Mouse (Mus musculus): ENCODE data around the gene Trpv2. TPM values are rescaled to one million over a fixed set of nuclear protein-coding genes. Genes with fewer than 3 reads are reported as not detected.

Gene Trpv2
- total and polyA plus RNA-seq, 3 experiments, result 30.0 to 30.4 TPM; not detected in 1

- H3K79me2 ChIP-seq (ENCODE audit: control insufficient read depth, insufficient read depth, low read length, poor library complexity), result peaks cover 21% of the 10 kb centered on the region
- H3K27ac ChIP-seq (ENCODE audit: control insufficient read depth, low read depth, low read length), result no peak overlapping the region
- H3K9ac ChIP-seq (ENCODE audit: control insufficient read depth, low read depth, low read length, poor library complexity, severe bottlenecking), result no peak overlapping the region
- no peaks in the 10 kb centered on the region for H3K27me3 ChIP-seq (ENCODE audit: control insufficient read depth in 1 of 2, insufficient read depth in 2 of 2, low read length in 2 of 2)
- peaks cover 0 to 4% of the 10 kb centered on the region in 2 experiments; a peak in 2 of 4 replicates for H3K4me1 ChIP-seq (ENCODE audit: control insufficient read depth in 1 of 2, insufficient read depth in 2 of 2, low read length in 2 of 2)
- H3K4me3 ChIP-seq (ENCODE audit: control insufficient read depth in 1 of 2, insufficient read depth in 1 of 2, low read depth in 2 of 2, low read length in 2 of 2), result no peak overlapping the region
- TF ChIP-seq POLR2AphosphoS5 (IDR thresholded peaks at IDR 0.05; ENCODE audit: borderline replicate concordance, low read depth, low read length) (no peak), RCOR1 (IDR thresholded peaks at IDR 0.05; ENCODE audit: low read depth, low read length) (no peak), TAL1 (IDR thresholded peaks at IDR 0.05; ENCODE audit: low read length) (no peak), TCF12 (IDR thresholded peaks at IDR 0.05; ENCODE audit: low read depth, low read length) (no peak)
- DNase-seq (ENCODE audit: low read depth, low spot score), result no peak
- H3K9me3 ChIP-seq (replicated peaks; ENCODE audit: insufficient read depth, low read length), result no peaks in the 10 kb centered on the region
- H3K36me3 ChIP-seq (ENCODE audit: control insufficient read depth in 1 of 2, insufficient read depth in 2 of 2, low read length in 2 of 2), result peaks cover 12 to 16% of the 10 kb centered on the region in 2 experiments
These were observed 33.6 kb downstream of the Trpv2 start for GRCm38 (mm10) chr11:62607952-62608201.

GRCm38 (mm10) chr11:62608826-62609675 is 34.8 kb downstream of the Trpv2 start:
- Histone ChIP-seq H3K4me3 (ENCODE audit: control insufficient read depth in 1 of 2, insufficient read depth in 1 of 2, low read depth in 2 of 2, low read length in 2 of 2) (no peak overlapping the region), H3K36me3 (ENCODE audit: control insufficient read depth in 1 of 2, insufficient read depth in 2 of 2, low read length in 2 of 2) (peaks cover 7 to 16% of the 10 kb centered on the region in 2 experiments), H3K9me3 (replicated peaks; ENCODE audit: insufficient read depth, low read length) (no peaks in the 10 kb centered on the region)

GRCm38 (mm10) chr11:62610304-62610703 is 36.0 kb downstream of the Trpv2 start:
- Histone ChIP-seq H3K36me3 (ENCODE audit: control insufficient read depth in 1 of 2, insufficient read depth in 2 of 2, low read length in 2 of 2) (peaks cover 0 to 4% of the 10 kb centered on the region in 2 experiments; a peak in 2 of 4 replicates), H3K9ac (ENCODE audit: control insufficient read depth, low read depth, low read length, poor library complexity, severe bottlenecking) (no peak overlapping the region), H3K27me3 (ENCODE audit: control insufficient read depth in 1 of 2, insufficient read depth in 2 of 2, low read length in 2 of 2) (no peaks in the 10 kb centered on the region), H3K79me2 (ENCODE audit: control insufficient read depth, insufficient read depth, low read length, poor library complexity) (no peaks in the 10 kb centered on the region), H3K4me3 (ENCODE audit: control insufficient read depth in 1 of 2, insufficient read depth in 1 of 2, low read depth in 2 of 2, low read length in 2 of 2) (no peak overlapping the region), H3K9me3 (replicated peaks; ENCODE audit: insufficient read depth, low read length) (no peaks in the 10 kb centered on the region), H3K27ac (ENCODE audit: control insufficient read depth, low read depth, low read length) (no peak overlapping the region), H3K4me1 (ENCODE audit: control insufficient read depth in 1 of 2, insufficient read depth in 2 of 2, low read length in 2 of 2) (no peaks in the 10 kb centered on the region)
- TF ChIP-seq CHD2 (IDR thresholded peaks at IDR 0.05; ENCODE audit: low read length) (no peak), KAT2A (conservative IDR thresholded peaks at IDR 0.05; ENCODE audit: low read depth, low read length) (no peak), USF1 (IDR thresholded peaks at IDR 0.05; ENCODE audit: low read depth, low read length) (no peak), TBP (IDR thresholded peaks at IDR 0.05; ENCODE audit: low read depth, low read length) (no peak), MAFK (IDR thresholded peaks at IDR 0.05; ENCODE audit: borderline replicate concordance, low read depth, low read length) (no peak), ELF1 (IDR thresholded peaks at IDR 0.05; ENCODE audit: low read depth, low read length) (no peak), CHD1 (IDR thresholded peaks at IDR 0.05; ENCODE audit: low read depth, low read length) (no peak), POLR2AphosphoS2 (IDR thresholded peaks at IDR 0.05; ENCODE audit: low read length) (no peak), ETS1 (IDR thresholded peaks at IDR 0.05; ENCODE audit: low read depth, low read length) (no peak), SIN3A (IDR thresholded peaks at IDR 0.05; ENCODE audit: low read length) (no peak), RAD21 (IDR thresholded peaks at IDR 0.05; ENCODE audit: low read depth, low read length) (no peak), NRF1 (IDR thresholded peaks at IDR 0.05; ENCODE audit: insufficient read depth, low read depth, low read length, poor library complexity, severe bottlenecking) (no peak), NELFE (IDR thresholded peaks at IDR 0.05; ENCODE audit: low read depth, low read length) (no peak), MYC (IDR thresholded peaks at IDR 0.05; ENCODE audit: low read depth, low read length) (no peak)
- no peak for DNase-seq (ENCODE audit: low read depth, low spot score)

More at GRCm38 (mm10) chr11:62608826-62609675, 34.8 kb downstream of the Trpv2 start:
- no peak for TF ChIP-seq MAX (IDR thresholded peaks at IDR 0.05; ENCODE audit: low read length)
- TF ChIP-seq POLR2A (IDR thresholded peaks at IDR 0.05; ENCODE audit: control insufficient read depth in 1 of 2, insufficient read depth in 1 of 2, low read depth in 1 of 2, low read length in 2 of 2, poor library complexity in 1 of 2), result peak in 1 of 2 experiments; percentile 31; a peak in 1 of 4 replicates
- Histone ChIP-seq H3K9ac (ENCODE audit: control insufficient read depth, low read depth, low read length, poor library complexity, severe bottlenecking) (no peak overlapping the region), H3K27me3 (ENCODE audit: control insufficient read depth in 1 of 2, insufficient read depth in 2 of 2, low read length in 2 of 2) (no peaks in the 10 kb centered on the region), H3K4me1 (ENCODE audit: control insufficient read depth in 1 of 2, insufficient read depth in 2 of 2, low read length in 2 of 2) (peaks cover 0 to 4% of the 10 kb centered on the region in 2 experiments; a peak in 2 of 4 replicates), H3K79me2 (ENCODE audit: control insufficient read depth, insufficient read depth, low read length, poor library complexity) (peaks cover 9% of the 10 kb centered on the region), H3K27ac (ENCODE audit: control insufficient read depth, low read depth, low read length) (no peak overlapping the region)
- peak; percentile 62 for DNase-seq (ENCODE audit: low read depth, low spot score)

Measured in MEL (cell line).